Mouse (Mus musculus) heart, postnatal 25 days (tissue): ENCODE data around the gene Tbx21. TPM values are rescaled to one million over a fixed set of nuclear protein-coding genes. Genes with fewer than 3 reads are reported as not detected.
A peak's percentile ranks its signal among the peaks of the same experiment; 100 is the strongest.

ENCODE experiments used
- DNase-seq: peaks from one replicate; pipeline ENCODE4 v3.0.0; 2022; ENCODE audit warnings: low spot score
- intact Hi-C: fragments of 180-260 bp; cut with DNase I; formaldehyde crosslinking; loops from one replicate; pipeline ENCODE4 v1.15.1; 2025
- total RNA-seq, 2 experiments: library from RNA; stranded (reverse); gene quantifications; 2 replicates each; pipeline ENCODE4 v1.2.3; 2021

The Tbx21 gene
- not detected for total RNA-seq

GRCm38 (mm10) chr11:97114671-97115601 is at the start of gene Tbx21:
Tbx21 (minus strand) TSS chr11:97115331.
- intact Hi-C loops: no loop called here
- no peak for DNase-seq

GRCm38 (mm10) chr11:97160341-97160740 is 45.2 kb upstream of the Tbx21 start:
- intact Hi-C loops: no loop called here
- no peak for DNase-seq

GRCm38 (mm10) chr11:97156999-97157398 is 41.9 kb upstream of the Tbx21 start:
- intact Hi-C loops: no loop called here
- DNase-seq: no peak

- no peak for DNase-seq
- intact Hi-C loops: no loop called here
These were observed 37.6 kb upstream of the Tbx21 start for GRCm38 (mm10) chr11:97152662-97153287.

- DNase-seq: no peak
- intact Hi-C loops: no loop called here
These were observed 36.9 kb upstream of the Tbx21 start for GRCm38 (mm10) chr11:97152023-97152426.

- intact Hi-C loops: no loop called here
- no peak for DNase-seq
These were observed 36.2 kb upstream of the Tbx21 start, which contains the start of gene Tbkbp1 for GRCm38 (mm10) chr11:97151343-97151801. Tbkbp1 (minus strand) TSS chr11:97151495.

GRCm38 (mm10) chr11:97150411-97151330 is 35.5 kb upstream of the Tbx21 start:
- peak; percentile 49 for DNase-seq
- intact Hi-C loops: no loop called here

- intact Hi-C loops: loop anchor here (5.0 kb wide), 2 partner anchors 48 to 78 kb away; no protein-coding TSS in a partner anchor
- peak; percentile 82 for DNase-seq
These were observed 34.9 kb upstream of the Tbx21 start for GRCm38 (mm10) chr11:97149995-97150410.

- intact Hi-C loops: loop anchor here (5.0 kb wide), 2 partner anchors 47 to 77 kb away; no protein-coding TSS in a partner anchor
These were observed 33.9 kb upstream of the Tbx21 start for GRCm38 (mm10) chr11:97149026-97149425.

GRCm38 (mm10) chr11:97148591-97148990 is 33.5 kb upstream of the Tbx21 start:
- intact Hi-C loops: loop anchor here (5.0 kb wide), 2 partner anchors 46 to 76 kb away; no protein-coding TSS in a partner anchor
- no peak for DNase-seq

More at GRCm38 (mm10) chr11:97149026-97149425, 33.9 kb upstream of the Tbx21 start:
- no peak for DNase-seq

- intact Hi-C loops: loop anchor here (5.0 kb wide), 2 partner anchors 45 to 75 kb away; no protein-coding TSS in a partner anchor
- DNase-seq: no peak
These were observed 32.2 kb upstream of the Tbx21 start for GRCm38 (mm10) chr11:97147333-97147732.

GRCm38 (mm10) chr11:97146724-97147123 is 31.6 kb upstream of the Tbx21 start:
- DNase-seq: no peak
- intact Hi-C loops: loop anchor here (5.0 kb wide), 2 partner anchors 44 to 74 kb away; no protein-coding TSS in a partner anchor

GRCm38 (mm10) chr11:97145951-97146350 is 30.8 kb upstream of the Tbx21 start:
- intact Hi-C loops: loop anchor here (5.0 kb wide), 2 partner anchors 44 to 74 kb away; no protein-coding TSS in a partner anchor
- no peak for DNase-seq

- DNase-seq: no peak
- intact Hi-C loops: loop anchor here (5.0 kb wide), 2 partner anchors 43 to 73 kb away; no protein-coding TSS in a partner anchor
These were observed 30.2 kb upstream of the Tbx21 start for GRCm38 (mm10) chr11:97145320-97145719.

GRCm38 (mm10) chr11:97143196-97143900 is 28.2 kb upstream of the Tbx21 start:
- intact Hi-C loops: no loop called here
- no peak for DNase-seq

- intact Hi-C loops: no loop called here
- DNase-seq: no peak
These were observed 27.1 kb upstream of the Tbx21 start for GRCm38 (mm10) chr11:97142159-97142608.

- no peak for DNase-seq
- intact Hi-C loops: no loop called here
These were observed 25.7 kb upstream of the Tbx21 start for GRCm38 (mm10) chr11:97140811-97141210.

- DNase-seq: no peak
- intact Hi-C loops: no loop called here
These were observed 24.1 kb upstream of the Tbx21 start for GRCm38 (mm10) chr11:97139256-97139655.
